Mouse (Mus musculus) hindbrain, postnatal 0 days (tissue): ENCODE measurements around the gene Rxfp3. TPM values are rescaled to one million over a fixed set of nuclear protein-coding genes. Genes with fewer than 3 reads are reported as not detected.

ENCODE experiments used
- ATAC-seq: fragments of 200-750 bp; cut with Nextera tagmentation; 2 replicates; pipeline ENCODE4 v1.8.0; 2017; ENCODE audit warnings: mild to moderate bottlenecking, moderate TSS enrichment, moderate library complexity
- DNase-seq: peaks from one replicate; pipeline ENCODE4 v3.0.0-alpha.2; 2015; ENCODE audit warnings: low spot score
- H3K27ac ChIP-seq: fragments of 300-500 bp; sonication (generic); 2 replicates; pipeline ENCODE4 v1.5.1; 2014; ENCODE audit warnings: mild to moderate bottlenecking
- H3K27me3 ChIP-seq: fragments of 300-500 bp; sonication (generic); 2 replicates; pipeline ENCODE4 v1.6.1; 2014; ENCODE audit warnings: low read length, mixed read lengths; ENCODE audit not compliant: insufficient read depth
- H3K36me3 ChIP-seq: fragments of 300-500 bp; sonication (generic); 2 replicates; pipeline ENCODE4 v1.6.1; 2014; ENCODE audit warnings: low read length, mixed read lengths; ENCODE audit not compliant: insufficient read depth
- H3K4me1 ChIP-seq: fragments of 300-500 bp; sonication (generic); 2 replicates; pipeline ENCODE4 v1.6.1; 2014; ENCODE audit warnings: antibody characterized with exemption, low read length, mixed read lengths; ENCODE audit not compliant: insufficient read depth
- H3K4me2 ChIP-seq: fragments of 300-500 bp; sonication (generic); 2 replicates; pipeline ENCODE4 v1.6.1; 2014; ENCODE audit warnings: low read depth, mild to moderate bottlenecking, low read length, moderate library complexity, mixed read lengths
- H3K4me3 ChIP-seq: fragments of 300-500 bp; sonication (generic); 2 replicates; pipeline ENCODE4 v1.5.1; 2014; ENCODE audit warnings: low read length
- H3K9ac ChIP-seq: fragments of 300-500 bp; sonication (generic); replicated peaks from 2 replicates; pipeline ENCODE4 v1.6.1; 2014; ENCODE audit warnings: mild to moderate bottlenecking, low read length, moderate library complexity, mixed read lengths
- H3K9me3 ChIP-seq: fragments of 300-500 bp; sonication (generic); 2 replicates; pipeline ENCODE4 v1.6.1; 2016; ENCODE audit warnings: low read length, mixed read lengths
- CTCF ChIP-seq: IDR thresholded peaks from 2 replicates; pipeline ENCODE4 v1.5.1; 2016; ENCODE audit warnings: antibody characterized with exemption, control low read depth, low read depth
- WGBS: fragments of 180-500 bp; shearing (Covaris S2); extraction: QIAGEN DNeasy Blood & Tissue Kit; methylation state at CpG from one replicate; pipeline ENCODE4 v1.1.7; 2014; 5-methylcytosine and 5-hydroxymethylcytosine counted together
- polyA plus RNA-seq: library from polyadenylated mRNA; unstranded; fragments of >200 nt; fragmentation: Nextera tagmentation; extraction: Ambion mirVana; gene quantifications from 2 replicates; pipeline ENCODE4 v1.2.1, GENCODE M21; 2015
- total RNA-seq: library from RNA; depleted of rRNA; stranded (reverse); fragments of >200 nt; gene quantifications from 2 replicates; pipeline ENCODE4 v1.2.3, GENCODE M21; 2014

Gene Rxfp3
- total and polyA plus RNA-seq, 2 experiments from 2014 or later, result 3.2 to 8.3 TPM

GRCm38 (mm10) chr15:11036535-11037375, 1.0 kb downstream of the Rxfp3 start:
- 2% methylated on average over 49 of the region's 49 CpGs for WGBS
- no peaks in the 10 kb centered on the region for H3K36me3 ChIP-seq
- DNase-seq (peak; percentile 15), ATAC-seq (peak; percentile 34)
- peak overlapping the region; percentile 28; the same call in 1 of the 2 replicates for H3K9ac ChIP-seq
- H3K9me3 ChIP-seq, result no peaks in the 10 kb centered on the region
- H3K4me2 ChIP-seq, result peak overlapping the region; percentile 77
- peaks cover 34% of the 10 kb centered on the region for H3K27me3 ChIP-seq
- TF ChIP-seq CTCF, result no peak; the same call in 1 of the 2 replicates
- H3K27ac ChIP-seq, result no peak overlapping the region
- H3K4me3 ChIP-seq, result peak overlapping the region; percentile 44
- H3K4me1 ChIP-seq, result peaks cover 14% of the 10 kb centered on the region

GRCm38 (mm10) chr15:11035947-11036474, 1.8 kb downstream of the Rxfp3 start:
- Histone ChIP-seq H3K9me3 (no peaks in the 10 kb centered on the region), H3K4me1 (peaks cover 14% of the 10 kb centered on the region)
- WGBS, result 3% methylated on average over 34 of the region's 34 CpGs

GRCm38 (mm10) chr15:11030188-11030587, 7.6 kb downstream of the Rxfp3 start:
- no peak overlapping the region for H3K9ac ChIP-seq
- no peaks in the 10 kb centered on the region for H3K4me1 ChIP-seq
- H3K4me3 ChIP-seq, result no peak overlapping the region
- DNase-seq, result no peak
- peaks cover 6% of the 10 kb centered on the region for H3K27me3 ChIP-seq
- TF ChIP-seq CTCF, result no peak
- H3K9me3 ChIP-seq, result no peaks in the 10 kb centered on the region
- H3K27ac ChIP-seq, result no peak overlapping the region
- no peak overlapping the region for H3K4me2 ChIP-seq
- no peaks in the 10 kb centered on the region for H3K36me3 ChIP-seq
- WGBS, result 76% methylated on average over 3 of the region's 3 CpGs
- ATAC-seq, result no peak

More at GRCm38 (mm10) chr15:11035947-11036474, 1.8 kb downstream of the Rxfp3 start:
- H3K36me3 ChIP-seq, result no peaks in the 10 kb centered on the region
- no peak for ATAC-seq
- peak overlapping the region; percentile 28; the same call in 1 of the 2 replicates for H3K9ac ChIP-seq
- peak; percentile 5; the same call in 1 of the 2 replicates for TF ChIP-seq CTCF
- H3K4me2 ChIP-seq, result peak overlapping the region; percentile 77
- H3K27ac ChIP-seq, result no peak overlapping the region
- peaks cover 34% of the 10 kb centered on the region for H3K27me3 ChIP-seq
- DNase-seq, result peak; percentile 31
- peak overlapping the region; percentile 44 for H3K4me3 ChIP-seq

- Histone ChIP-seq H3K4me3 (no peak overlapping the region), H3K4me2 (no peak overlapping the region), H3K36me3 (no peaks in the 10 kb centered on the region), H3K4me1 (no peaks in the 10 kb centered on the region), H3K9ac (no peak overlapping the region), H3K27me3 (no peaks in the 10 kb centered on the region), H3K9me3 (no peaks in the 10 kb centered on the region), H3K27ac (no peak overlapping the region)
- 67% methylated on average over 4 of the region's 4 CpGs for WGBS
- DNase-seq, result no peak
- ATAC-seq, result no peak
- TF ChIP-seq CTCF, result no peak
These were observed 10.8 kb downstream of the Rxfp3 start for GRCm38 (mm10) chr15:11026801-11027561.

- no peak for ATAC-seq
- 56% methylated on average over 2 of the region's 2 CpGs for WGBS
These were observed 22.9 kb downstream of the Rxfp3 start for GRCm38 (mm10) chr15:11014931-11015330.

GRCm38 (mm10) chr15:11010976-11011548, 26.7 kb downstream of the Rxfp3 start:
- Histone ChIP-seq H3K9me3 (no peaks in the 10 kb centered on the region), H3K27ac (no peak overlapping the region), H3K27me3 (no peaks in the 10 kb centered on the region), H3K4me3 (no peak overlapping the region), H3K4me1 (no peaks in the 10 kb centered on the region), H3K9ac (no peak overlapping the region), H3K36me3 (no peaks in the 10 kb centered on the region), H3K4me2 (no peak overlapping the region)
- no peak for DNase-seq
- WGBS, result 92% methylated on average over 11 of the region's 11 CpGs
- ATAC-seq, result no peak
- TF ChIP-seq CTCF, result no peak

More at GRCm38 (mm10) chr15:11014931-11015330, 22.9 kb downstream of the Rxfp3 start:
- H3K4me1 ChIP-seq, result no peaks in the 10 kb centered on the region
- H3K4me3 ChIP-seq, result no peak overlapping the region
- no peaks in the 10 kb centered on the region for H3K9me3 ChIP-seq
- H3K4me2 ChIP-seq, result no peak overlapping the region
- H3K36me3 ChIP-seq, result no peaks in the 10 kb centered on the region
- no peak for TF ChIP-seq CTCF
- H3K27ac ChIP-seq, result no peak overlapping the region
- no peak overlapping the region for H3K9ac ChIP-seq
- DNase-seq, result no peak
- no peaks in the 10 kb centered on the region for H3K27me3 ChIP-seq
